Mouse (Mus musculus): ENCODE results near the gene Vax2. TPM values are rescaled to one million over a fixed set of nuclear protein-coding genes. Genes with fewer than 3 reads are reported as not detected.

The Vax2 gene
- polyA plus RNA-seq, 1 experiment from 2014 or later: not detected

DNA sequence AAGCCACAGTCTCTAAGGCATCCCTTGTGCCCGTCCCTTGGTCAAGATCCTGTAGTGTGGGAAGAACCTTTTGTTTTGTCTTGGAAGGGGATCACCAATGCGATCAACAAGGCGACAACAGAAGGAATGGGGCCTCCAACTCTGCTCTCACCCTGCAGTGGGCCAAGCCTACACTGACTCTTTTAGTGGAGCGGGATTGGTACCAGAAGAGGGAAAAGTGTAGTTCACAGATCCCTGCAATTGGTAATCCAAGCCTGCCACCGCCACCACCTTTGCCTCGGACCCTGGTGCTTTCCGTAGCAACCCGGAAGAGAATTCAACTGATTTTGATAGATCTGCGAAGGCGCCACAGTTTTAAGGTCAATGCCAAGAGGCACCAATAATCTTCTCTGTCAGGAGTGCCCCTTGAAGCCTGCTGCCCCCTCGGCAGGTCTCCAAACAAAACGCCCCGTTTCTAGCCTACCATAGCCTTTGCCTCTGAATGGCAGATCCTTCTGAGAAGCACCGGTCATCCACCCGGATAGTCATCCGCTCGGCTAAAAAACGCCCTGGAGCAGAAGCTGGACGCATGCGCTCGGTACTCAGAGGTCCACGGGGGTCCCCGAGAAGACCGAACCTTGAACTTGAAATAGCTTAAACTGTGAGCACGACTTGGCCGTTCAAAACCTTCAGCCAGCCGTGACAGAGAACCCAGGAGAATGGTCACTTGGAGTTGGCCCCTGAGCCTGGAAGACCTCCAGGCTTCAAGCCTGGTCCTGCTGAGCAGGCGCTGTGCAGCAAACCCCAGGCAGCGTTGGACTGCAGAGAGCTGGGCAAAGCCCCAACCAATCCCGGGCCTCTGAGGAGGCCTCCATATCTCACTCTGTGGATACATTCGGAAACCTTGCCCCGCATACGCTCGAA lies 3.4 kb downstream of the Vax2 start:
- H3K9ac ChIP-seq: no peak overlapping the region
- under 1% methylated on average over 34 of the region's 34 CpGs for WGBS
- H3K27me3 ChIP-seq: peaks cover 100% of the 10 kb centered on the region
- H3K36me3 ChIP-seq: no peaks in the 10 kb centered on the region
- H3K4me3 ChIP-seq: 0 out of 2 replicates have a peak overlapping the region, but pooled peaks have one; percentile 7
- no peak for ATAC-seq (ENCODE audit: low FRiP score)
- no peak overlapping the region for H3K27ac ChIP-seq
- H3K9me3 ChIP-seq: no peaks in the 10 kb centered on the region
- peaks cover 17% of the 10 kb centered on the region for H3K4me1 ChIP-seq (replicated peaks)
- H3K4me2 ChIP-seq: no peak overlapping the region

GRCm38 (mm10) chr6:83715461-83716196 lies 4.6 kb downstream of the Vax2 start:
- H3K27ac ChIP-seq: no peak overlapping the region
- no peaks in the 10 kb centered on the region for H3K9me3 ChIP-seq
- ATAC-seq (ENCODE audit: low FRiP score): no peak
- under 1% methylated on average over 30 of the region's 30 CpGs for WGBS
- peaks cover 100% of the 10 kb centered on the region for H3K27me3 ChIP-seq
- H3K4me3 ChIP-seq: no peak overlapping the region
- no peak overlapping the region for H3K4me2 ChIP-seq
- peaks cover 17% of the 10 kb centered on the region for H3K4me1 ChIP-seq (replicated peaks)
- H3K36me3 ChIP-seq: no peaks in the 10 kb centered on the region
- no peak overlapping the region for H3K9ac ChIP-seq

GRCm38 (mm10) chr6:83717026-83717425 lies 6.0 kb downstream of the Vax2 start:
- no peak for ATAC-seq (ENCODE audit: low FRiP score)
- Histone ChIP-seq H3K4me3 (no peak overlapping the region), H3K9me3 (no peaks in the 10 kb centered on the region), H3K27ac (no peak overlapping the region), H3K4me1 (replicated peaks) (peaks cover 5% of the 10 kb centered on the region), H3K36me3 (no peaks in the 10 kb centered on the region), H3K9ac (no peak overlapping the region), H3K4me2 (no peak overlapping the region), H3K27me3 (peaks cover 100% of the 10 kb centered on the region)
- 0% methylated on average over 8 of the region's 8 CpGs for WGBS

GRCm38 (mm10) chr6:83722526-83722925 lies 11.5 kb downstream of the Vax2 start:
- Histone ChIP-seq H3K36me3 (no peaks in the 10 kb centered on the region), H3K27ac (no peak overlapping the region), H3K9me3 (no peaks in the 10 kb centered on the region), H3K9ac (no peak overlapping the region), H3K4me1 (replicated peaks) (no peaks in the 10 kb centered on the region), H3K4me2 (no peak overlapping the region), H3K4me3 (no peak overlapping the region), H3K27me3 (peaks cover 90% of the 10 kb centered on the region)
- 22% methylated on average over 6 of the region's 6 CpGs for WGBS
- no peak for ATAC-seq (ENCODE audit: low FRiP score)

DNA sequence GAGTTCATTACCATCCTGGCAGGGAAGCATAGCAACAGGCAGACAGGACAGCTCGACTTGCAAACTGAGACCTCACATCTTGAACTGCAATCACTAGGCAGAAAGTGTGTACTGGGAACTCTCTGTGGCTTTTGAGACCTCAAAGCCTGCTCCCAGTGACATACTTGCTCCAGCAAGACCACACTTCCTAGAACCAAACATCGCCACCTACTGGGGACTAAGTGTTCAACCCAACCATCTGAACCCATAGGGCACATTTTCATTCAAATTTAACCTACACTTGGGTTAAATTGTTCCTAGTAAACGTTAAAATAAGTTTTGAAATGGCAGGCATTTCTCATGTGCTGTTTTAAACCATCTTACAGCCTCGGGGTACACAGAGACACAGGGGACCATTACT lies 16.1 kb downstream of the Vax2 start:
- H3K4me2 ChIP-seq: no peak overlapping the region
- H3K27me3 ChIP-seq: peaks cover 70% of the 10 kb centered on the region
- no peak for ATAC-seq (ENCODE audit: low FRiP score)
- 49% methylated on average over 4 of the region's 4 CpGs for WGBS
- H3K9ac ChIP-seq: no peak overlapping the region
- no peaks in the 10 kb centered on the region for H3K9me3 ChIP-seq
- H3K4me1 ChIP-seq (replicated peaks): no peaks in the 10 kb centered on the region
- no peak overlapping the region for H3K4me3 ChIP-seq
- H3K27ac ChIP-seq: no peak overlapping the region
- no peaks in the 10 kb centered on the region for H3K36me3 ChIP-seq

DNA sequence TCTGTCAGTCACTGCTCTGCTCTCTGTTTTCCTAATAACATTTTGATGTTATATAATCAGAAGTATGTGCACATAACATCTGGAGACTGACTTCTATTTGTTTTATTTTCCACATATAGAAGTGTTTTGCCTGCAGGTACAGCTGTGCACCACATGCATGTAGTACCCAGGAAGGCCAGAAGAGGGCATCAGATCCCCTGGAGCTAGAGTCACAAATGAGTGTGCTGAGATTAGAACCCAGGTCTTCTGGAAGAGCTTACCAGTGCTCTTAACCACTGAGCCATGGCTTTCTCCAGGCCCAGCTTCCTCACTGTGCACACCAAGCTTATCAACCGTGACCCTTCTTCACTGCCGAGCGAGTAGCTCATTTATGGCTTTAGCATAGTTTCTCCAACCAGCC lies 17.4 kb downstream of the Vax2 start:
- peaks cover 65% of the 10 kb centered on the region for H3K27me3 ChIP-seq
- 88% methylated on average over 3 of the region's 3 CpGs for WGBS
- no peaks in the 10 kb centered on the region for H3K4me1 ChIP-seq (replicated peaks)
- H3K9ac ChIP-seq: no peak overlapping the region
- H3K27ac ChIP-seq: no peak overlapping the region
- no peak overlapping the region for H3K4me2 ChIP-seq
- ATAC-seq (ENCODE audit: low FRiP score): no peak
- no peak overlapping the region for H3K4me3 ChIP-seq
- no peaks in the 10 kb centered on the region for H3K9me3 ChIP-seq
- H3K36me3 ChIP-seq: no peaks in the 10 kb centered on the region

DNA sequence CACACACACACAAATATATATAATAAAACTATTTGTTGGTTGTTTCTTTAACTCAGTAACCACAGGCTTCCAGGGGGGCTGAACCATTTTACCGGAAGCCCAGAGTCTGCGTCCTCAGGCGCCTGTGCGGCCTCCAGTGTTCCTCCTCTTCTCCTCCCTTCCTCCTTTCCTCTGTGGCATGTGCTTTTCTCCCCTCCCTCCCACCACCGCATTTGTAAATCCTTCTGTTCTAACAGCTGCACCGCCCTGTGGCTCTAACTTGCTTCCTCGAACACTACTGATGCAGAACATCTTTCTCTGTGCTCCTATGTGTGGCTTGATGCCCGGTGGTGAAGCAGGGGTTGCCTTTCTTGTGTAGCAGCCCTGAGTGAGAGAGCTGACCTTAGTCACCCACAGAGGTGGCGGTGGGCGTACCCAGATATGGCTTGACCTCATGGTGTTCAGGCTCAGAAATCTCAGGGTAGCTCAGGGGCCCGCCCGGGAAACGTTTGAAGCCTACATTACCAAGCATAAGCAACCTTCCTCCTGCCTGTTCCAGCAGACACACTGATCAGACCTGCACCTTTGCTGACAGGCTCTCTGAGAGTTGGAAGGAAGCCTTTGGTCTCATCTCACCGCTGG lies 18.4 kb downstream of the Vax2 start:
- WGBS: 79% methylated on average over 14 of the region's 14 CpGs
- Histone ChIP-seq H3K4me3 (no peak overlapping the region), H3K27ac (no peak overlapping the region), H3K36me3 (no peaks in the 10 kb centered on the region), H3K9me3 (no peaks in the 10 kb centered on the region), H3K4me2 (no peak overlapping the region), H3K4me1 (replicated peaks) (no peaks in the 10 kb centered on the region), H3K9ac (no peak overlapping the region), H3K27me3 (peaks cover 57% of the 10 kb centered on the region)
- ATAC-seq (ENCODE audit: low FRiP score): no peak

- Histone ChIP-seq H3K4me3 (no peak overlapping the region), H3K36me3 (no peaks in the 10 kb centered on the region), H3K4me2 (no peak overlapping the region), H3K9ac (no peak overlapping the region), H3K27ac (no peak overlapping the region), H3K9me3 (no peaks in the 10 kb centered on the region), H3K27me3 (peaks cover 49% of the 10 kb centered on the region), H3K4me1 (replicated peaks) (no peaks in the 10 kb centered on the region)
- ATAC-seq (ENCODE audit: low FRiP score): no peak
- WGBS: 30% methylated on average over 5 of the region's 5 CpGs
Observed at GRCm38 (mm10) chr6:83731128-83731527, 20.1 kb downstream of the Vax2 start.

GRCm38 (mm10) chr6:83737311-83737710 lies 26.2 kb downstream of the Vax2 start:
- 35% methylated on average over 13 of the region's 13 CpGs for WGBS
- H3K27me3 ChIP-seq: peaks cover 20% of the 10 kb centered on the region; the same call in 1 of the 2 replicates
- no peak for ATAC-seq (ENCODE audit: low FRiP score)
- H3K9ac ChIP-seq: no peak overlapping the region
- H3K4me1 ChIP-seq (replicated peaks): no peaks in the 10 kb centered on the region
- H3K4me3 ChIP-seq: no peak overlapping the region
- no peaks in the 10 kb centered on the region for H3K36me3 ChIP-seq
- no peak overlapping the region for H3K4me2 ChIP-seq
- 0 out of 2 replicates have a peak, but pooled peaks cover 6% of the 10 kb centered on the region for H3K9me3 ChIP-seq
- H3K27ac ChIP-seq: no peak overlapping the region

DNA sequence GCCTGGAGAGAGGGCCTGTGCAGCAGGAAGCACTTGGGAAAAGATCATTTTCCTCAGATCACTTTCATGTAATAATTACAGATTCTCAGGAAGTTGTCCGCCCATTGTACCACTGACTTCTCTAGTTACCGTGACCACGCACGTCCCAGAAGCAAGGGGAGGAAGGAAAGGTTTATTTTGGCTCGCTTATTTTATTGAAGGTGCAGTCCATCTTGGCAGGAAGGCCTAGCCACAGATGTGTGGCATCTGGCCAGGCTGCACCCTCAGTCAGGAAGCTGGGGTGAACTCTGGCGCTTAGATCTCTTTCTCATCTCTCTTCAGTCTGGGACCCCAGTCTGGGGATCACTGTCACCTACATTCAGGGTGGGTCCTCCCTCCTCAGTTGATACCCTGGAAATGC lies 27.5 kb downstream of the Vax2 start:
- 0 out of 2 replicates have a peak, but pooled peaks cover 6% of the 10 kb centered on the region for H3K9me3 ChIP-seq
- H3K4me1 ChIP-seq (replicated peaks): no peaks in the 10 kb centered on the region
- no peak for ATAC-seq (ENCODE audit: low FRiP score)
- H3K4me3 ChIP-seq: no peak overlapping the region
- H3K9ac ChIP-seq: no peak overlapping the region
- no peaks in the 10 kb centered on the region for H3K36me3 ChIP-seq
- peaks cover 23% of the 10 kb centered on the region for H3K27me3 ChIP-seq
- no peak overlapping the region for H3K27ac ChIP-seq
- 80% methylated on average over 6 of the region's 6 CpGs for WGBS
- H3K4me2 ChIP-seq: no peak overlapping the region

DNA sequence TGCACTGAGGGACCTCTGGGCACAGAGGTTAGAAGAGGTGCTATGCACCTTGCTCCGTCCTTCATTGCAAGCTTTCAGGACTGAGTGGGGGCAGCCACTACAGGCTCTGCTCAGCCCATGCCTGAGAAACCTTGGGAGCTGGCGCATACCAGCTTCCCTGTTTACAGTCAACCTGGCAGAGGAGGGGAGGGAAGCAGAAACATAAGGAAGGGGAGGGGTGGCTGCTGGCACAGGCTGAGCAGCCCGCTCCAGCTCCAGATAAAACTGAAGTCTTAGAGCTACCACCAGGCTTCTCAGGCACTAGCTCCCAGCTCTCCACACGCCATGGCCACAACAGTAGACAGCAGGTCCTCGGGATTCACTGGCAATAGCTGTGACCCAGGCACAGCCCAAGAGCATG lies 31.7 kb downstream of the Vax2 start, which contains the start of gene Atp6v1b1:
Gene Atp6v1b1 (plus strand): TSS at position 230 of the 400 bp plus-strand sequence.
- ATAC-seq (ENCODE audit: low FRiP score): no peak
- Histone ChIP-seq H3K9ac (no peak within 1 kb of the TSS), H3K27ac (no peak within 1 kb of the TSS), H3K36me3 (no peaks in the 10 kb centered on the region), H3K9me3 (0 out of 2 replicates have a peak, but pooled peaks cover 6% of the 10 kb centered on the region), H3K4me1 (replicated peaks) (no peaks in the 10 kb centered on the region; the same call in 1 of the 2 replicates), H3K4me3 (no peak within 1 kb of the TSS), H3K27me3 (peaks cover 38% of the 10 kb centered on the region), H3K4me2 (no peak within 1 kb of the TSS)
- 56% methylated on average over 5 of the region's 5 CpGs for WGBS

DNA sequence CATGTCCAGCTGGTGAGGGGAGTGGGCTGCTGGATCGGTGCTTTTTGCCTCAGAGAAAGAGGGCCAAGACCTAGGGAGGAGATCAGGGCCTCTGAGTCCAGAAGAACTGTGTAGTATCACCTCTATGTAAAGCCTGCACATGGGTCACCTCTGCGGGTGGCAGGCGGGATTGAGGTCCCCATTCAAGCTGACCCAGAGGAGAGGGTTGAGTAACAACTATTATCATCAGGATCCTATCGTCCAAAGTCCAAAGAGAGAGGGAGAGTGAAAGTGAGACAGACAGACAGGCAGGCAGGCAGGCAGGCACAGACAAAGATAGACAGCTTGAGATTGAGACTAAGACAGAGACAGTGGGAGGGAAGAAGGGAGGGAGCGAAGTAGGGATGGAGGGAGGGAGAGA lies 32.1 kb downstream of the Vax2 start:
- Histone ChIP-seq H3K4me1 (replicated peaks) (no peaks in the 10 kb centered on the region; the same call in 1 of the 2 replicates), H3K4me3 (no peak overlapping the region), H3K27me3 (peaks cover 43% of the 10 kb centered on the region), H3K9ac (no peak overlapping the region), H3K27ac (no peak overlapping the region), H3K9me3 (0 out of 2 replicates have a peak, but pooled peaks cover 6% of the 10 kb centered on the region), H3K36me3 (no peaks in the 10 kb centered on the region), H3K4me2 (no peak overlapping the region)
- no peak for ATAC-seq (ENCODE audit: low FRiP score)
- WGBS: 59% methylated on average over 5 of the region's 5 CpGs

Measured in hindbrain, embryonic 13.5 days (tissue).